Mouse (Mus musculus) retina, adult 2 months (tissue): Measurements from ENCODE around the gene Utp20.
"Not testable (repeated sequence)": the region's sequence is repeated elsewhere in the genome, so short reads cannot be mapped to it uniquely, and the experiment has no call there.

ENCODE experiments used
- DNase-seq: peaks from one replicate; pipeline ENCODE4 v3.0.0-alpha.2; 2012; ENCODE audit warnings: low read depth, low spot score

Utp20 gene

DNA sequence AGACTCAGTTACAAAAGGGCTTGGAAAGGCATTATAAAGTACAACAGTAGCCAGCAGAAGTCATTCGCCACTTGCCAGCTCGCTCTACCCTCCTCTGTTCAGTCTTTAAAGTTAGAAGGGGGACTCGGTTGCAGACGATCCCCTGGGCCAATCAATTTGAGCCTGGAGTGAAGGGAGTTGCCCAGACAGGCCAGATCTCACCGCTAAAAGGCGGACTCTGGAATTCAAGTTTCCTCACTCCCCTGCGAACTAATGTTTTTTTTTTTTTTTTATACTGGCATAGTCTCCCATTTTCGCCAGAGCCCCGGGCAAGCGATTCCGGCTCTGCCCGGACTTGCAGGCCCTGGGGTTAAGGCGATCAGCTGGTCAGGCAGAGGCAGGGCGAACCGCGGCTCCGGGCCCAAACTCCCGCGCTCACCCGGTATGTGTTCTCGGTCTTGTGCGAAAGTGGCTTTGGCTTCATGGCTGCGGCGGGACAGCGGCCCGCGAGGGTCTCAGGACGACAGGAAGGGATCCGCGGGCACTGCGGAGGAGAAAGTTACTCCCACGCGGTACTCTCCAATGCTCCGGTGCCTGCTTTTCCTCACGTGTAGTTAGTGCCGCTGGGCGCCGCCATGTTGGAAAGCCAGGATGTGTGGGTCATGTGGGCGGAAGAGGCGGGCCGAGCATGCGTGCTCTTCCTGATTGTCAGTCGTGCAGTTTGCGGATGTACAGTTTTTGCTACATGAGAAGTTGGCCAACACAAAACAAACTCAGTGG, at the start of gene Utp20:
TSS of gene Utp20 (minus strand) at position 617 of the 759 bp plus-strand sequence.
- DNase-seq: peak; percentile 74

DNA sequence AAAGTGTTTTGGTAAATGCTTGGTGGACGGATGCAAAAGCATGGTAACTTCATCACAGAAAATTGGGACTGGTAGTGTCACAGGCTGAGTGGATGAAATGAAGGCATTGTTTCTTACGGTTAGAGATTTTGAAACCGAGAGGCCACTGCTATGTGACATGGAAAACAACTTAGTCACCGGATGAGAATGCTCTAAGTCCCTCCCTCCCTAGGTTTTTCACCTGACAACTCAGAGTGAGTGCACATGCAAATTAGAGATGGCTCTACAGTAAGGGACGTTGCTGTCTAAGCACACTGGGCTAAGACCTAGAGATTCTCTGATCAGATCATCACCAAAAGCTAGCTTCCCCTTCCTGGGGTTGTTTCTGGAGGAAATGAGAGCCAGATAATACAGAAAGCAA, 48.3 kb upstream of the Utp20 start:
- DNase-seq: no peak

DNA sequence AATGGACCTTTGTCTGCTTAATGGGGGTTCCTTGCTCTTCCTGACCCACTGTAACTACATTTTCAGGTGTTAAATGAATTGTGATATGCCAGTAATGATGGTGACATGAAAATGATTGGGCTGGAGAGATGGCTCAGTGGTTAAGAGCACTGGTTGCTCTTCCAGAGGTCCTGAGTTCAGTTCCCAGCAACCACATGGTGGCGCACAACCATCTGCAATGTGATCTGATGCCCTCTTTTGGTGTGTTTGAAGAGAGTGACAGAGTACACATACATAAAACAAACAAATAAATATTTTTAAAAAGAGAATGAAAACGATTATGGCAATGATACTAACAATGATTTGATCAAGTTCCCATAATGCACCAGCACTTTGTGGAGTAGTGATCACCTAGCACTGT, 39.4 kb upstream of the Utp20 start:
- DNase-seq: no peak

DNA sequence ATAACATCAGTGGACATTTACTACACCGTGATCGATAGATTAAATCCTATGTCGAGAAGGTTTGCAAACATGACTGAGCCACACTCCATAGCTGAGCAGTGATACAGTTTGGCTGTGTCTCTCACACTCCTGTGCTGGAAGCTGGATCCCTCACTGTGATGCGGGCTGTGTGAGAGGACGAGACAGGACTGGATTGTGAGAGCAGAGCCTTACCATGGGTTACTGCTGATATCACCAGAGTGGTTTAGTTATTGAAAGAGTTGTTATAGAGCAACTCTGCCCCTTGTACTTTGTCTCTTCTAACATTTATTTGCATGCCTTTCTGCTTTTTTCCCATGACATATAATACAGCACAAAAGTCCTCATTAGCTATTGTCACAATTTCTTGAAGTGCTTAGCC, 35.7 kb upstream of the Utp20 start:
- DNase-seq: no peak

DNA sequence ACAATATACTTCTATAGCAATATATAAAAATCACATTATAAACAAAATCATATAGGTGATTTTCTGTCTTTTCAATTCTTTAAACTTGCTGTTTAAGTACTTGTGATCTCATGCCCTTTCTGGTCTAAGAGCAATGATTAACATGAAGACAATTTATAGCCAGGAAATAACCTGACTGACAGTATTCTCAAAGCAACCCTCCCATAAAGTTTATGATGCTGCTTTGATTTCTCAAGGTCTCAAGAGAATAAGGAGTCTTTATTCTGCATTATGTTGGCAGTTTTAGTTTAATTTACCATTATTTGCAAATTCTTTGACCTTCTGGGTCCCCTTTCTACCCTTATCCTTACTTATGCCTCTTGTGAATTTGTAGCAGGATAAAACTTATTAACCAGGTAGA, 34.8 kb upstream of the Utp20 start:
- no peak for DNase-seq

DNA sequence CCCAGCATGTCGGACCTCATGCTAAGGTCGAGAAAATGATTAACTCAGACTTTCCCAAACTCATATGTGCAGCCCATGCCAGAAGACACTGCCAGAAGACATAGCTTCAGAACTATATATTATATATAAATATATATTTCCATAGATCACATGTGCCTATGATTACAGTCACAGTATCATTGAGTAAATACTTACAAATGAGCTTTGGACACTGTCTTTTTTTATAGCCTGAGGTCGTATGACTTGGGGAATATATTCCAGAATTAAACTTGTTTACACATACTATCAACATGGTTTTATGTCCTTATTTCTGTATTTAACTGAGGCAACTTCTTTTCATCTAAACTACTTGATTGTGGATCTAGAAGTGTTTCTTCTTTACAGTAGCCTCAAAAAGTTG, 34.3 kb upstream of the Utp20 start:
- DNase-seq: no peak

DNA sequence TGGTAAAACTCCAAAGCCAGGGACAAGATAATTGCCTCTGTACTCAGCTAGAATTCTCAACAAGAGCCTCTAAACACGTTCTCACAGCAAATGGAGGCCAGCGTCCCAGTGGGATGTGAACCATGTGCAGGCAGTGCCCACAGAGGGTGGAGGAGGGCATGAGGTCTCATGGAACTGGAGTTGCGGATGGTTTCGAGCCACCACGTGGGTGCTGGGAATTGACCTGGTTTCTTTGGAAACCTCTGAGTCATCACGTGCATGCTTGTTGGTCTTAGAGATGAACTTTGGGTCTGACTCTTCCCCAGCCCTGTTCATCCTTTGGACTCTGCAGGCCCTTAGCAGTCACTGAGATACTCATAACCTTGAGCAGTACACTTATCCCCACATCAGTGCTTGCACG, 26.7 kb upstream of the Utp20 start:
- no peak for DNase-seq

DNA sequence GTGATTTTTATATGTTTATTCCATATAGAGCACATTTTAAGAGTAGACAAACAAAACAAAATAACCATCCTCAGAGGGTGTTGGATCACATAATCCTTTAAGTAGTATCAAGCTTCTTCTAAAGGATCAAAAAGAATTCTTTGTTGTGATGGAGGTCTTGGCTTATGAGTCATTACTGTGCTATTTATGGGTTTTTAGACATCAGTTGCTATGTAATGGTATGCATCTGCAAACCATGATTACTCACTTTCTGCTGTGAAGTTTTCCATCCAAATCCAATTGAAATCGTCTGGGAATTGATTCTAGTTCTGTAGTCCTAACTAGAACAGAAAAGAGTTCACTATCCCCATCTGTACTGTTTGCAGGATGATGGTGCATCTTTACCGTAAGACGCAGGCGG, 23.4 kb upstream of the Utp20 start:
- no peak for DNase-seq

DNA sequence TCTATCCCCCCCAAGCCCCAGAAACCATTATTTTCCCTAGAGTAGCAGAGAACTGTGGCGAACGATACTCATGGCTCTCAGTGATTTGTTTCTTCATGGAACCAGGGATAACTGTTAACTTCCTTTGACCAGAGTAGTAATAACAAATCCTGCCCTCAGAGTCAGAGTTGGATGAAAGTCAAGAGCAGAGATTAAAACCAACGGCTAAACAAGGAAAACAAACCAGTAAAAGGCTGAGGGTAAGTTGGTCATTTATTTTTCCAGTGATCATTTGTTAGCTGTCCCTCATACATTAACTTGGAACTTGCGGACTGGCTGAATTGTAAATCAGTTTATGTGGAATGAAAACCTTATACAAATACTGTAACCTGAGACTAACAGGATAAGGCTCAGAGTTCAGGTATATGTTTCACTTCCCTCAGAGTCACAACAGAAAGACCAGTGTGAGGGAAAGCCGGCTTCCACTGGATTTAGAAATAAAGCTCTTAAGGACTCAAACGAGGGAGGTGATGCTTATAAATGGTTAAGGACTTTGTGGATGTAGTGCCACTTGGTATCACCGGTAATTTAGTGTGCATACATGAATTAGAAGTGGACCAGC, 22.4 kb upstream of the Utp20 start:
- DNase-seq: no peak

DNA sequence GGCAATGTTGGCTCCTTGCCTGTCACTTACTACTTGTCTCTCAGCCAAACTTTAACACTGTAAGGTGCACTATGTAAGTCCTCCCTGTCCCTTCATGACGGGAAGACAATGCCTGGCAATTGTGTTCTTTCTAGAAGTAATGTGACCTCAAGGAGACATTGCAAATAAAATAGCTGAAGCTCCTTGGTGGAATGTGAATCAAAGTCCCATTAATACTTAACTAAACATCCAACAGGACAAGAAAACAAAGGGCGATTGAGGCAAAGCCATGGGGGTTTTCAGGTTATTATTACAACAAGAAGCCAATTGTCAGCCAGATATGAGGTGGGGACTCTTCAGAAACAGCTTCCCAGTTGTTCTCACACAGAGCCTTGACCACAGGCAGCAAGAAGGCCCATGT, 7.6 kb upstream of the Utp20 start:
- no peak for DNase-seq

DNA sequence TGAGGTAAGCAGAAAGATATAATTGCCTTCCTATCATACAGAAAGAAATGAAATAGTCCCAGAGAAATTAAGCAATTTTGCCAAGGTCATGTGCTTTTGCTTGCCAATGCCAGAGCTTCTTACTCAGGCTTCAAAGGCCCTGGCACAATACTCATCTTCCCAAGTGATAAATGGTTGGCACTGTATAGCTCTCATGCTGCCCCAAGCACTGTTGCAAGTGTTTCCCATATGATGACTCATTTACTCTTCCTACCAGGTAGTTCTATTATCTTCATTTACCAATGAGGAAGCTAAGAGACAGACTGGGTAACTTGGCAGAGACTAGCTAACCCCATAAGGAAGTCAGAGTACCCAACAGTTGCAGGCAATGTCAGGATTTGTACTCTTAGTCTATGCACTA, 1.8 kb upstream of the Utp20 start:
- no peak for DNase-seq

DNA sequence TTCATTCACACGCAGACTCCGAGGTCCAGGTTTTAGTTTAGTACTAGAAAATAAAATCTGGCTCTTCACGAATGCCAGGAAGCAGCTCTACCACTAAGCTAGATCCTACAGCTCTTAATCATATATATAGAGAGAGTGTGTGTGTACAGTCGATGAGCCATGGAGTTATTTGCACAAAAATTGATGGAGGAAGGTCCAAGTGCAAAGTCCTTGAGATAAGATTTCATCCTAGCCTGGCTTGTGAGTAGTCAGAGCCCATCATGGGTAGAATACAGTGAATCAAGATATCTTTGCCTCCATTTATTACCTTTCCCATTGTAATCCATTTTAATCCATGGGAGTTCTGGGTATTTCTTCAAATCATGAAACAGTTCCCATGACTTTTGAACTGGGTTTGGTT, 992 bp upstream of the Utp20 start:
- no peak for DNase-seq

DNA sequence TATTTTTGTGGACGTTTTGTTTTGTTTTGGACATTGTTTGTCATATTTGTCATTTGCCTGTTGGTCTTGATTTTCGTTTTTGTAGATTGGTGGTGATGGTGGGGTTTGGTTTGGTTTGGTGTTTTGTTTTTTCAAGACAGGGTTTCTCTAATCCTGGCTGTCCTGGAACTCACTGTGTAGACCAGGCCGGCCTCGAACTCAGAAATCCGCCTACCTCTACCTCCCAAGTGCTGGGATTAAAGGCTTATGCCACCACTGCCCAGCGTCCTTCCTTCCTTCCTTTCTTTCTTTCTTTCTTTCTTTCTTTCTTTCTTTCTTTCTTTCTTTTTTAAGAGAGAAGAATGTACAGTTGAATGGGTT, 323 bp upstream of the Utp20 start:
- DNase-seq: not testable (repeated sequence)

DNA sequence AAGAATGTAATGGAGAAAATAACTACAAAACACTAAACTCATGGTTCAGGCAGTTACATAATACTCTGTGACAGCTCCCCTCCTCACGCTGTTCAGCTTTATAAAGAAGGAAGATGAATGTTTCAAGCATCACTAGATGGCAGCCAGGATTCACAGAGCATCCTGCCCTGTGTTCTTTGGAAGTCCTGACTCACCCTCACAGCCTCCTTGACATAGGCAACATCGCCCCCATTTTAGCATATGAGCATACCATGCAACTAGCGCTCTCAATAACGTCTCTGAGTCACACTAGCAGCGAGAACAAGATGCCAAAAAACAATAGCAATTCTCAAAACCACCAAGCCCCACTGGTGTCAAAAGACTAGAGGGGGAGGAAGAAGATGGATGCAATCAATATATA, 9.3 kb downstream of the Utp20 start:
- no peak for DNase-seq

DNA sequence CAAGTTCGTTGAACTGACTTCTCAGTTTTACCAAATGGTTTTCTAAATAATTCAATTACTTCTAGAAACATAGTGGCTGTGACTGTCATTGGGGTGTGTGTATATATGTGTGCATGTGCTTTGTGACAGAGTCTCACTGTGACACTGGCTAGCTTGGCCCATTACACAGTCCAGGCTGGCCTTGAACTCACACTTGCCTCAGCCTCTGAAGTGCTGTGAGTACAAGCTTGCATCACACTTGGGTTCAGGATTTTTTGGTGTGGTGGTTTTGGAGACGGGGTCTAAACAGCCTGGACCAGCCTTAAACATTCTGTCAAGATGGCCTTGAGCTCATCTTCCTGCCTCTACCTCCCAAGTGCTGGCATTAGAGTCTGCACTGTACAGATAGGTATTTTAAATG, 11.3 kb downstream of the Utp20 start:
- no peak for DNase-seq

DNA sequence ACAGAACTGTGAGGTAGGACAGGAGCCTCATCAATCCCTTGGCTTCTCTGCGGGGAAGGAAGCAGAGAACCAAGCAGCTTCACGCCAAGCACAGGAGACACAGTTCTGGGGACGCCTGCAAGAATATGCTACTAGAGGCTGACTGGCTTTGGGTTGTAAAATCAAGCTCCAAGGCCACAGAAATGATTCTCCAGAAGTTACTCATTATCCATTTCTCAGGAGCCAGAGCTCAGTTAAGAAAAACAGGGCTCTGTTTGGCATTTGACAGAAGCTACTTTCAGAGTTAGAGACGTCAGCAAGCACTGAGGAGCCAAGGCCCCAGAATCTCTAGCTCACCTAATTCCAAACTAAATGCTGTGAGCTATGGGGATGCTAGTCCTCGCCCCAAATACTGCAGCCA, 14.9 kb downstream of the Utp20 start:
- DNase-seq: no peak

DNA sequence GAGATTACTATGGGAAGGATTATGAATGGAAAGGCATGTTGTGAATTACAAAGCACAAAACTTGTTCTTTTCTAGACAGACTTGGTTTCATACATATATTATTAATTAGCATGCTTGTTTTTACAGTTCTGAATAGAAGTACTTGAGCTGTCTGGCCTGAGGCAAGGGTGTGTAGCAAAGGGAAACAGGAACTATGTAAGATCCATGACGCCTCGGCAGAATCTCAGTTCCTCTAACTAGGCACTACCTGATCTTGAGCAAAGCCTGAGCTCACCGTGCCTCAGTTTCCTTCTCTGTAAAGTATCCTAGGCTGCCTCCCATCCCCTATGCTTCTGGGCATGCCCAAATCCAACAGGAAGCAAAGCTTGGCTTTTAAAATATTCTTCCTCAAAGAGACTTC, 24.4 kb downstream of the Utp20 start:
- DNase-seq: no peak

DNA sequence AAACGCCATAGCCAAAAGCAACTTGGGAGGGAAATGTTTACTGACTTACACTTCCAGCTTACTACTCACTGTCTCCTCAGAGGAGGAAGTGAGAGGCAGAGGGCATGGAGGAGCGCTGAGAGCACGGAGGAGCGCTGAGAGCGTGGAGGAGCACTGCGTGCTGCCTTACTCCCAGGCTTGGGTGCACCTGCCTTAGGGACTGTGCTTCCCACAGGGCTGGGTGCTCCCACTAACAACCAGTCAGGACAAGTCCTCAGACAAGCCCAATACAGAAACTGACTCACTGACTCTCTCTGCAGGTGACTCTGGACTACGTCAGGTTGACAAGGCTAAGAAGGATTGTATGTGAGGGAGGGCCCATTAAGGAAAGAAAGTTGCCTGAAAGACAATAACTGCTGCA, 27.2 kb downstream of the Utp20 start:
- no peak for DNase-seq

DNA sequence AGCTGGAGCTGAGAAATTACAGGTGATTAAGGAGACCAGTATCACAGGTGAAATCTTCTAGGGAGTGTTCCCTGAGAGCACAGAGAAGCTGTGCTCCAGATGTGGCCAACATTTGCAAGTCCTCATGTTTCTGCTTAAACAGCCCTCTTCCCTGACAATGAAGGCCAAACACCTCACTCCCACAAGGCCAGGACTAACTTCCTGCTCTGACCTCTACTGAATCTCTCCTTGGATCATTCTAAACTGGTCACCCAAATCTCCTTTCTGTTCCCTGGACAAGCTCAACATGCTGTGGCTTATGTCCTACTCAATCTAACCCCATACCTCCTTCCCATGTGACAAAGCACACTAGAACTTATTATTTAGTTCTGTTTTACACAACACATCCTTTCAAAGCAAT, 29.2 kb downstream of the Utp20 start:
- DNase-seq: no peak

DNA sequence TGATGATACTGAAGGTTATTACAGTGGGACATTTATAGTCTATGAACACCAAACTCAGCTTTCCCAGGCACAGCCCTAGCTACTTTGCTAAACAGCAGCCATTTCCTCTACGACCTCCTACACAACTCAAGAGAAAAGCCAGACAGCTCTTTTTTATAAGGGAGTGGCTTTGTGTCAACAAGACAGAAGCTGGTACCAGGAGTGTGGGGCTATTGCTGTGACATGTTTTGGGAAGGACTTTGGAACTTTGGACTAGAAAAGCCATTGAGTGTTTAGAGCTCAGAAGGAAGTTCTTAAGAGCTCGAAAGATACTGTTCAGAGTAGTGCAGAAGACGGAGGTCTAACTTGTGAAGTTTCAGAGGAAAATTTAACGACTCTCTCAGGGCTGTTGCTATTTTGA, 29.7 kb downstream of the Utp20 start:
- no peak for DNase-seq

DNA sequence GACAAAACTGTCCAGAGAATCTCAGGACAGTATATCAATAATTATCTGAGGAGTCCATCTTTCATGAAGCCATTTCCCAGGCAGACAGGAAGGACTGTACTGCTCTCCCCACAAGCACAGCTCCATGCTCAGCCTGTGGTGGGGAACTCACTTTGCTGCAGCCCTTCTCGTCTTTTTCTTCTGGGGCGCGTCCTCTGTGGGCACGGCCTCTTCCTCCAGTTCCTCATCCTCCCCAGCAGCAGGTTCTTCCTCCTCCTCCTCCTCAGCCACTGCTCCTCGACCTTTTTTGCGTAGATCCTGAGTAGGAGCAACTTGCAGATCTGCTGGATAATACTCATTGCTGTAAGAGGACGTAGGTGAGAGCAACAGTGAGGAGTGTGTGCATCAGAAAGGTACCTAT, 31.4 kb downstream of the Utp20 start:
- DNase-seq: no peak

DNA sequence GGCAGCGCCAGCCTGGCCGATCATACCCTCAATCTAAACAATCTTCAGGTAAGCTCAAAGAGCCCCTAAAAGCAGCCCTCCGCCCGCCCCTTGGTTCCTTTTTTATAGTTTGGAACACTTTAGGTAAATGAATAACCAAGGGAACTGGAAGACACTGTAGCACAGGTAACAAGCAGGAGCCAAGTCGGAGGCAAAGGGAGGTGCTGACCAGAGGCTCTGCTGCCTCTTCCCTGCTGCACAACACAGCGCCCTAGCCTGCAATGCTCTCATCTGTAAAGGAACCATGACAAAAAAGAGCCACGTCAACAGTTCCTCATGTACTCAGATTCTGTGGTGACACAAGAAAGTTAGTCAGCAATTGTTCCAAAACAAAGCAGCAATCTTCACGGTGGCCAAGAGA, 32.0 kb downstream of the Utp20 start:
- no peak for DNase-seq

DNA sequence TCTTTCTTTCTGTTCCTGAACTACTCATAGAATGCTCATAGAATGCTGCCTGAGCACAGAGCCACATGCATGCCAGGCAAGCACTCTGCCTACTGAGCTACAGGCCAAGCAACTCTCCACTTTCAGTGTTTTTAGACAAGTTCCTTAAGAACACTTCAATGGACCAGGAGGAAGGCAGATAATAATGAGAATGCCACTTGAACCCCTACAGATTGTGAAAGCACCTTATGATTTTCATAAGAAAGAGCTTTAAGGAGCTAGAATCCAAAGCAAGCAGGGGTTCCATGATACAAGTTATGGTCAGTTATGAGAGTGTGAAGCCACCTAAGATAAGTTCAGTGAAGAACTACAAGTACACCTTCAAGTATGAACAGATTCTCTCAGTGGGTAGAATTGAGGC, 32.9 kb downstream of the Utp20 start:
- DNase-seq: no peak

DNA sequence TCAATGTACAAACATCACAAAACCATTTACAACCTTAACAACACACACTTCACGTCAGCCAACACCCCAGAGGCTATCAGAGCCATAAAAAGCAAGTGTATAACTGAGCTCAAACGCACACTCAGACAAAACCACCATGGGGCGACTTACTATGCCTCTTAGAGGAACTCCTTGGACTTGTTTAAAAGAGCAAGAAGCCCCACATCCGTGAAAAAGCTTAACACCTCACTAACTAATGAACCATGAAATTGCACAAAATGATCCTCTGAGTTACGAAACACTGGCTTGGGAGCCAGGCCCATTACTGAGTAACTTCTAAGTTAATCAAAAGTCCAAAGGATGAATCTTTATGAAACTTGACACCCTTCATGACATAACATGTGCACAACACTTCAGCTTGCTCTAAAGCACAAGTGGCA, 42.1 kb downstream of the Utp20 start:
- no peak for DNase-seq
